Mouse (Mus musculus) embryonic facial prominence, embryonic 10.5 days (tissue): Measurements from ENCODE around the gene Exoc3. TPM values are rescaled to one million over a fixed set of nuclear protein-coding genes. Genes with fewer than 3 reads are reported as not detected.

Source experiments
- DNase-seq: peaks from one replicate; pipeline ENCODE4 v3.0.0-alpha.2; 2017; ENCODE audit warnings: low spot score
- H3K27ac ChIP-seq: fragments of 300-500 bp; sonication (generic); replicated peaks from 2 replicates; pipeline ENCODE4 v1.5.1; 2016; ENCODE audit warnings: mild to moderate bottlenecking
- H3K27me3 ChIP-seq: fragments of 300-500 bp; sonication (generic); replicated peaks from 2 replicates; pipeline ENCODE4 v1.6.1; 2016; ENCODE audit warnings: low read depth, mild to moderate bottlenecking; ENCODE audit not compliant: poor library complexity, severe bottlenecking
- H3K36me3 ChIP-seq: fragments of 300-500 bp; sonication (generic); replicated peaks from 2 replicates; pipeline ENCODE4 v1.6.1; 2016; ENCODE audit warnings: mild to moderate bottlenecking, moderate library complexity
- H3K4me1 ChIP-seq: fragments of 300-500 bp; sonication (generic); 2 replicates; pipeline ENCODE4 v1.6.1; 2016
- H3K4me3 ChIP-seq: fragments of 300-500 bp; sonication (generic); 2 replicates; pipeline ENCODE4 v1.5.1; 2016; ENCODE audit warnings: mild to moderate bottlenecking, moderate library complexity
- H3K9me3 ChIP-seq: fragments of 300-500 bp; sonication (generic); 2 replicates; pipeline ENCODE4 v1.6.1; 2016; ENCODE audit warnings: mild to moderate bottlenecking
- WGBS: fragments of 180-500 bp; shearing (Covaris S2); methylation state at CpG from one replicate; pipeline ENCODE4 v1.1.7; 2016; 5-methylcytosine and 5-hydroxymethylcytosine counted together
- polyA plus RNA-seq: library from polyadenylated mRNA; unstranded; fragments of >200 nt; fragmentation: Nextera tagmentation; extraction: Ambion mirVana; gene quantifications from 2 replicates; pipeline ENCODE4 v1.2.1, GENCODE M21; 2016

Exoc3 gene
- polyA plus RNA-seq, 1 experiment from 2014 or later, result 82.2 TPM

DNA sequence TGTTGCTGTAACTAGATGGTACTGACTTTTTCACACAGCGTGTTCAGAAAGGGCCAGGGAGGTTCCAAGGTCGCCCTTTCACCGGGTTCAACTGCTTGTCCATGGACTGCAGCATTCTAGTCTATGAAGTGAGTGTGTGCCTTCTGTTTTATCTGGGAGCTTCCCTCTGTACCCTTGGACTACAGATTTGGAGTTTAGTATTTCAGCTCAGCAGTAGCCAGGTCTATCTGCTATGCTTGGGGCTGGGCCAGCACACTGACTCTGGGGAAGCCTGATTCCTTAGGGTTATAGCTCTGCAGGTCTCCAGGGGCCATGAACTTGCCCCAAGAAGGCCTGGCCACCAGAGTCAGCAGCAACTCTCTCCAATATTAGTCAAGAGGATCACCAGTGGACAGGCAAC, 85.9 kb downstream of the Exoc3 start:
- H3K36me3 ChIP-seq, result no peaks in the 10 kb centered on the region
- no peak for DNase-seq
- no peaks in the 10 kb centered on the region for H3K9me3 ChIP-seq
- H3K27ac ChIP-seq, result no peak overlapping the region
- H3K4me1 ChIP-seq, result peaks cover 9% of the 10 kb centered on the region
- H3K27me3 ChIP-seq, result peaks cover 87% of the 10 kb centered on the region
- 62% methylated on average over 3 of the region's 3 CpGs for WGBS
- no peak overlapping the region for H3K4me3 ChIP-seq

DNA sequence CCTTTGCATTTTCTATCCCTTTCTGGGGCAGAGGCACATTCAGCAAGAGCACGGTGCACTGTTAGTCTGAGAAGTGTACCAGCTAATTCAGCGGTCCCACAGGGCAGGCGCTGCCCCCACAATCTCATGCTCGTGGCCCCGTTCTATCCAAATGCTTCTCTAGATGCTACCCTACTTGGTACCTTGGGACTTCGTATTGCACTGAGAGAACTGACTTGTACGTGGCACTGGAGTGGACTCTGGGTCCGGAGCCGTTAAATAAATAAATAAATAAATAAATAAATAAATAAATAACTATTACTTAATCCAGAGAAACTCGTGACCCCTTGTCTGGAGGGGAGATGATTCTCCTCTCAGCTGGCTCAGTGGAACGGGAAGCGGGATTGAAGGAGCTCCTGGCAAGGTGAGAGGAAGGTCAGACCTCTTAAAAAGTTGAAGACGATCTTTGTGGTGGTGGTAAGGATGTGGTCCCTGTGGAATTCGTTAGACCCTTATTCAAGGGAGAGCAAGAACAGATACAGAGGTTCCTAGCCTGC, 86.7 kb downstream of the Exoc3 start:
- H3K36me3 ChIP-seq, result no peaks in the 10 kb centered on the region
- peaks cover 9% of the 10 kb centered on the region for H3K4me1 ChIP-seq
- WGBS, result 29% methylated on average over 14 of the region's 14 CpGs
- peak overlapping the region; percentile 58; the same call in 1 of the 2 replicates for H3K4me3 ChIP-seq
- DNase-seq, result no peak
- H3K9me3 ChIP-seq, result no peaks in the 10 kb centered on the region
- peaks cover 87% of the 10 kb centered on the region for H3K27me3 ChIP-seq
- H3K27ac ChIP-seq, result no peak overlapping the region

DNA sequence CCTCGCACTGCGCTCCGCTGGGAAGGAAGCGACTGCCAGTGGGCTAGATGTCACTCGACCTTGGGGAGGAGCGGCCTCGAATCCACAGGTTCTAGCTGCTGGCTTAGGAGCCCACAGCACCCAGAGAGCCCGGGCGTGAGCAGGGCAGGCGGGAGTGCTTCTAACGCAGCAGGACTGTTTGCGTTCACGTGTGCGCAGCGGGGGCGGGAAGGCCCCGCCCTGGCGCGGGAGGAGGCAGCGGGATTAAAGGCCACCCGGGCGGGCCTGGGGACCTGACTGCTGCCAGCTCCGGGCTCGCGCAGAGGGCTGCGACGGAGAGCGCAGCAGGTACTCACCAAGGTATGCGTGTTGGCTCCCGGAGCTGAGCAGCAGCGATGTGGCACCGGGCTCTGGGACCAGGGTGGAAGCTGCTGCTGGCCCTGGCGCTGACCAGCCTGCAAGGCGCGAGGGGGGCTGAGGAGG, 87.4 kb downstream of the Exoc3 start, which contains the start of gene Slc9a3:
TSS of gene Slc9a3 (plus strand) at position 317 of the 462 bp plus-strand sequence.
- WGBS, result under 1% methylated on average over 35 of the region's 35 CpGs
- H3K4me3 ChIP-seq, result peak within 1 kb of the TSS; percentile 58
- H3K9me3 ChIP-seq, result no peaks in the 10 kb centered on the region
- no peaks in the 10 kb centered on the region for H3K36me3 ChIP-seq
- H3K4me1 ChIP-seq, result peaks cover 9% of the 10 kb centered on the region
- H3K27me3 ChIP-seq, result peaks cover 81% of the 10 kb centered on the region
- DNase-seq, result peak; percentile 48
- H3K27ac ChIP-seq, result 0 out of 2 replicates have a peak within 1 kb of the TSS, but pooled peaks have one; percentile 10

Other genes starting within 250 kb of the Exoc3 start
- not detected in 2 replicates for gene Zdhhc11, start 244.9 kb downstream of the Exoc3 start, polyA plus RNA-seq
- 0.59 and 0.64 TPM in 2 replicates for gene Tppp, start 199.3 kb downstream of the Exoc3 start, polyA plus RNA-seq
- gene Cep72, start 146.4 kb downstream of the Exoc3 start, polyA plus RNA-seq, result 22.1 and 25.0 TPM in 2 replicates
- gene Slc9a3, start 87.3 kb downstream of the Exoc3 start, polyA plus RNA-seq, result 0.02 TPM in 1 of 2 replicates, not detected in the other
- 1.1 and 1.5 TPM in 2 replicates for gene Ahrr, start 83.6 kb upstream of the Exoc3 start, polyA plus RNA-seq
- 128 and 135 TPM in 2 replicates for gene Pdcd6, start 108.8 kb upstream of the Exoc3 start, polyA plus RNA-seq
- 252 and 254 TPM in 2 replicates for gene Sdha, start 141.5 kb upstream of the Exoc3 start, polyA plus RNA-seq
- 55.8 and 59.1 TPM in 2 replicates for gene Ccdc127, start 141.6 kb upstream of the Exoc3 start, polyA plus RNA-seq
- gene Lrrc14b, start 155.3 kb upstream of the Exoc3 start, polyA plus RNA-seq, result not detected in 2 replicates
- 6.4 and 6.9 TPM in 2 replicates for gene Zfp72, start 182.1 kb upstream of the Exoc3 start, polyA plus RNA-seq
- gene Ftl1-ps1, start 191.0 kb upstream of the Exoc3 start, polyA plus RNA-seq, result 88.2 and 91.3 TPM in 2 replicates